Mouse (Mus musculus) CH12.LX (cell line): ENCODE data around the gene Kif1a. TPM values are rescaled to one million over a fixed set of nuclear protein-coding genes. Genes with fewer than 3 reads are reported as not detected.

ENCODE experiments used
- DNase-seq: peaks from one replicate; pipeline ENCODE4 v3.0.0-alpha.2; 2013; ENCODE audit errors: extremely low read depth
- H3K27ac ChIP-seq: 2 replicates; pipeline ENCODE4 v1.5.1; 2012; ENCODE audit warnings: low read depth, mild to moderate bottlenecking, control low read depth, moderate library complexity; ENCODE audit not compliant: insufficient read depth
- H3K27me3 ChIP-seq: replicated peaks from 2 replicates; pipeline ENCODE3; 2012; ENCODE audit warnings: inconsistent platforms
- H3K36me3 ChIP-seq, 2 experiments: replicated peaks in 1 of 2; 2 replicates each; pipeline versions ENCODE3 to v1.6.1; 2012; ENCODE audit warnings: inconsistent platforms in 1 of 2, low read length in 1 of 2, mild to moderate bottlenecking in 1 of 2, mixed read lengths in 1 of 2, moderate library complexity in 1 of 2; ENCODE audit not compliant: control insufficient read depth in 1 of 2, insufficient read depth in 1 of 2
- H3K4me1 ChIP-seq, 2 experiments: 2 replicates each; pipeline ENCODE4 v1.6.1; 2012; ENCODE audit warnings: inconsistent platforms in 1 of 2, moderate library complexity in 1 of 2; ENCODE audit not compliant: insufficient read depth in 2 of 2, control insufficient read depth in 1 of 2
- H3K4me2 ChIP-seq: 2 replicates; pipeline ENCODE4 v1.6.1; 2012; ENCODE audit warnings: low read depth, mild to moderate bottlenecking, control low read depth; ENCODE audit not compliant: poor library complexity, insufficient read depth, severe bottlenecking
- H3K4me3 ChIP-seq, 3 experiments: fragments of 150-350 bp in 1 of 3; sonication (generic) in 1 of 3; replicated peaks in 1 of 3; 2 replicates each; pipeline versions ENCODE3 to v1.5.1; 2011 to 2012; ENCODE audit warnings: low read depth in 2 of 3, low read length in 2 of 3, mild to moderate bottlenecking in 2 of 3, moderate library complexity in 2 of 3, control low read depth in 1 of 3, improper control_type of control experiment in 1 of 3, inconsistent platforms in 1 of 3, mixed read lengths in 1 of 3; ENCODE audit not compliant: poor library complexity in 1 of 3
- H3K79me2 ChIP-seq: replicated peaks from 2 replicates; pipeline ENCODE4 v1.6.1; 2012; ENCODE audit warnings: mild to moderate bottlenecking, moderate library complexity; ENCODE audit not compliant: control insufficient read depth, poor library complexity, insufficient read depth, severe bottlenecking; ENCODE audit errors: extremely low read depth
- H3K9ac ChIP-seq: 2 replicates; pipeline ENCODE4 v1.6.1; 2012; ENCODE audit warnings: low read depth, mild to moderate bottlenecking, control low read depth, moderate library complexity; ENCODE audit not compliant: insufficient read depth
- H3K9me3 ChIP-seq: replicated peaks from 2 replicates; pipeline ENCODE3; 2012; ENCODE audit warnings: low read length, inconsistent platforms, mixed read lengths
- BHLHE40 ChIP-seq: IDR thresholded peaks from 2 replicates; pipeline ENCODE4 v1.6.1; 2011; ENCODE audit warnings: mild to moderate bottlenecking, low read depth, low read length, improper control_type of control experiment
- CHD1 ChIP-seq: IDR thresholded peaks from 2 replicates; pipeline ENCODE4 v1.6.1; 2012; ENCODE audit warnings: low read depth, low read length, improper control_type of control experiment, inconsistent platforms
- CHD2 ChIP-seq: IDR thresholded peaks from 2 replicates; pipeline ENCODE4 v1.6.1; 2011; ENCODE audit warnings: low read length, improper control_type of control experiment
- CTCF ChIP-seq, 2 experiments: IDR thresholded peaks in 1 of 2; conservative IDR thresholded peaks in 1 of 2; 2 replicates each; pipeline ENCODE4 v1.5.1; 2011 to 2012; ENCODE audit warnings: low read depth in 2 of 2, low read length in 2 of 2, improper control_type of control experiment in 1 of 2, inconsistent platforms in 1 of 2, mild to moderate bottlenecking in 1 of 2, moderate library complexity in 1 of 2
- IRF4 ChIP-seq: IDR thresholded peaks from 2 replicates; pipeline ENCODE4 v1.6.1; 2014; ENCODE audit warnings: low read depth, mild to moderate bottlenecking, inconsistent platforms, low read length, improper control_type of control experiment
- JUND ChIP-seq: conservative IDR thresholded peaks from 2 replicates; pipeline ENCODE4 v1.6.1; 2011; ENCODE audit warnings: low read depth, low read length, improper control_type of control experiment
- MEF2A ChIP-seq: IDR thresholded peaks from 2 replicates; pipeline ENCODE4 v1.6.1; 2014; ENCODE audit warnings: low read depth, mild to moderate bottlenecking, inconsistent platforms, low read length, improper control_type of control experiment, borderline replicate concordance
- NELFE ChIP-seq: IDR thresholded peaks from 2 replicates; pipeline ENCODE4 v1.6.1; 2011; ENCODE audit warnings: low read depth, low read length, improper control_type of control experiment
- NRF1 ChIP-seq: IDR thresholded peaks from 2 replicates; pipeline ENCODE4 v1.6.1; 2014; ENCODE audit warnings: low read depth, mild to moderate bottlenecking, inconsistent platforms, low read length, improper control_type of control experiment, moderate library complexity
- POLR2AphosphoS2 ChIP-seq: IDR thresholded peaks from 2 replicates; pipeline ENCODE4 v1.6.1; 2011; ENCODE audit warnings: low read depth, low read length, improper control_type of control experiment
- RAD21 ChIP-seq: IDR thresholded peaks from 2 replicates; pipeline ENCODE4 v1.6.1; 2011; ENCODE audit warnings: low read depth, mild to moderate bottlenecking, low read length, improper control_type of control experiment, moderate library complexity
- SIN3A ChIP-seq: IDR thresholded peaks from 2 replicates; pipeline ENCODE4 v1.6.1; 2012; ENCODE audit warnings: low read length, improper control_type of control experiment, inconsistent platforms
- SMC3 ChIP-seq: IDR thresholded peaks from 2 replicates; pipeline ENCODE4 v1.6.1; 2011; ENCODE audit warnings: low read depth, low read length, improper control_type of control experiment
- TBP ChIP-seq: conservative IDR thresholded peaks from 2 replicates; pipeline ENCODE4 v1.6.1; 2011; ENCODE audit warnings: low read depth, low read length, improper control_type of control experiment
- TCF12 ChIP-seq: IDR thresholded peaks from 2 replicates; pipeline ENCODE4 v1.6.1; 2014; ENCODE audit warnings: low read depth, mild to moderate bottlenecking, inconsistent platforms, low read length, improper control_type of control experiment
- UBTF ChIP-seq: IDR thresholded peaks from 2 replicates; pipeline ENCODE4 v1.6.1; 2012; ENCODE audit warnings: low read depth, mild to moderate bottlenecking, inconsistent platforms, low read length, improper control_type of control experiment, moderate library complexity
- USF2 ChIP-seq: conservative IDR thresholded peaks from 2 replicates; pipeline ENCODE4 v1.6.1; 2011; ENCODE audit warnings: low read depth, low read length, improper control_type of control experiment
- ZKSCAN1 ChIP-seq: IDR thresholded peaks from 2 replicates; pipeline ENCODE4 v1.6.1; 2012; ENCODE audit warnings: low read depth, inconsistent platforms, low read length, improper control_type of control experiment, borderline replicate concordance
- ZMIZ1 ChIP-seq: IDR thresholded peaks from 2 replicates; pipeline ENCODE4 v1.6.1; 2012; ENCODE audit warnings: low read depth, mild to moderate bottlenecking, inconsistent platforms, low read length, improper control_type of control experiment
- ZNF384 ChIP-seq: IDR thresholded peaks from 2 replicates; pipeline ENCODE4 v1.6.1; 2012; ENCODE audit warnings: low read depth, low read length, improper control_type of control experiment, inconsistent platforms
- dilution Hi-C: fragments of 300-500 bp; cut with MboI; formaldehyde crosslinking; loops from 2 replicates; pipeline ENCODE4 v1.14.3; 2020; ENCODE audit warnings: low sequenced_read_pairs; ENCODE audit not compliant: extremely low pct_unique_long_range_greater_than_20kb, extremely low pct_ligation_motif_present
- in situ Hi-C: fragments of 300-500 bp; cut with MboI; formaldehyde crosslinking; loops from 3 replicates; pipeline ENCODE4 v1.14.3; 2019; ENCODE audit warnings: low sequenced_read_pairs, low pct_ligation_motif_present, low pct_unique_long_range_greater_than_20kb, mixed read lengths
- polyA plus RNA-seq: library from polyadenylated mRNA; unstranded; fragments of >175 nt; gene quantifications from 2 replicates; pipeline ENCODE4 v1.2.1, GENCODE M21; 2012; ENCODE audit warnings: low read depth; ENCODE audit not compliant: insufficient read length
- total RNA-seq, 2 experiments: library from RNA; depleted of rRNA; stranded (reverse); fragments of 300-350 nt in 1 of 2; fragments of >200 nt in 1 of 2; gene quantifications; 2 replicates each; pipeline ENCODE4 v1.2.3; 2012 to 2014

Kif1a gene
- total and polyA plus RNA-seq, 3 experiments = 0.17 to 0.61 (median 0.17) TPM

- dilution Hi-C loops (no loop called here), in situ Hi-C loops (no loop called here)
- no peak overlapping the region for H3K27ac ChIP-seq
- no peak overlapping the region for H3K9ac ChIP-seq
- H3K9me3 ChIP-seq = peaks cover 3% of the 10 kb centered on the region
- peaks cover 86% of the 10 kb centered on the region for H3K27me3 ChIP-seq
- DNase-seq = no peak
- no peak overlapping the region for H3K4me3 ChIP-seq
- H3K4me1 ChIP-seq = no peaks in the 10 kb centered on the region
- H3K79me2 ChIP-seq = no peaks in the 10 kb centered on the region
- H3K4me2 ChIP-seq = no peak overlapping the region
- no peak for TF ChIP-seq IRF4
- TF ChIP-seq TCF12 = no peak
- TF ChIP-seq BHLHE40 = no peak
- no peak for TF ChIP-seq USF2
- no peak for TF ChIP-seq CHD1
- no peak for TF ChIP-seq CTCF (conservative IDR thresholded peaks at IDR 0.05 in 1 of 2, IDR thresholded peaks at IDR 0.05 in 1 of 2; ENCODE audit: low read depth in 2 of 2, low read length in 2 of 2)
- TF ChIP-seq JUND = no peak
- TF ChIP-seq ZNF384 = no peak
- TF ChIP-seq NELFE = no peak
- TF ChIP-seq TBP = no peak
- no peak for TF ChIP-seq MEF2A
- no peak for TF ChIP-seq RAD21
- TF ChIP-seq CHD2 = no peak
- TF ChIP-seq POLR2AphosphoS2 = no peak
- TF ChIP-seq ZMIZ1 = no peak
- TF ChIP-seq SIN3A = no peak
- no peak for TF ChIP-seq ZKSCAN1
- TF ChIP-seq NRF1 = no peak
- no peak for TF ChIP-seq UBTF
- no peaks in the 10 kb centered on the region for H3K36me3 ChIP-seq
Observed at GRCm38 (mm10) chr1:93130242-93130983, 28.7 kb upstream of the Kif1a start.

DNA sequence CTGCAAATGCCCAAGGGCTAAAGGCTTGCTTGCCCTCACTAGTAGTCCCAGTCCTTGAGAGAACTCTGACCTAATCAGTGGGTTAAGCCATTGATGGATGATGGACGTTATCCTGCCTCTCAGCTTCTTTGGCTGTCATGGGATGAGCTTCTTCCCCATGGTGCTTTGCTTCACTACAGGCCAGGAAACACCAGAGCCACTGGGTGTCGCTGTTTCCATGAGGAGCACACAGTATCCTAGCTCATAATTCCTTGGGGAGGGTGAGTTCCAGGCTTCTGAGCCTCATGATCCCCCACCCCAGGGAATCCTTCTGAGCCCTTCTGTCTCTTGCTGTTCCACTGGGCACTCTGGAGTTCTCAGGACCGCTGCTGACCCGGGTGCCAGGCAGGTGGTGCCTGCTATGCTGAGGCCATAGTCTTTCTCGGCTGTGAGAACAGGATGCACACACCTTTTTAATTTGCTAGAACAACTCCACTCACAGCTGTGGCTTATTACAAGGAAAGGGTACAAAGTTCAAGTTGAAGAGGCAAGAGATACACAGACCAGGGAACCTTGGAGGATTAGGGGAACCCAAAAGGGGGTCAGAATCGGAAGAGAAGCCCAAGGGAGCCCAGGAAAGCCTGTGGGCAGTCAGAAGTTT is 27.1 kb upstream of the Kif1a start:
- no peaks in the 10 kb centered on the region for H3K4me1 ChIP-seq
- H3K27ac ChIP-seq = no peak overlapping the region
- H3K4me2 ChIP-seq = no peak overlapping the region
- in situ Hi-C loops = no loop called here
- no peak overlapping the region for H3K4me3 ChIP-seq
- no peak overlapping the region for H3K9ac ChIP-seq
- peaks cover 84% of the 10 kb centered on the region for H3K27me3 ChIP-seq
- H3K36me3 ChIP-seq = no peaks in the 10 kb centered on the region
- TF ChIP-seq MEF2A (no peak), CTCF (conservative IDR thresholded peaks at IDR 0.05 in 1 of 2, IDR thresholded peaks at IDR 0.05 in 1 of 2; ENCODE audit: low read depth in 2 of 2, low read length in 2 of 2) (peak; percentile 25 to 63; a peak in 3 of 4 replicates), SMC3 (peak; percentile 21; the same call in 1 of the 2 replicates), POLR2AphosphoS2 (no peak), ZKSCAN1 (no peak), RAD21 (peak; percentile 32)
- TF ChIP-seq, all 38 proteins: peak for 3
- dilution Hi-C loops = no loop called here
- DNase-seq = peak; percentile 11
- Histone ChIP-seq H3K79me2 (no peaks in the 10 kb centered on the region), H3K9me3 (peaks cover 3% of the 10 kb centered on the region)
